Mouse (Mus musculus) thymus, postnatal 10 days (tissue): ENCODE data around the gene Olfr772.
"Not testable (repeated sequence)": the region's sequence is repeated elsewhere in the genome, so short reads cannot be mapped to it uniquely, and the experiment has no call there.

Experiments
- DNase-seq, 2 experiments: peaks; one replicate each; pipeline ENCODE4 v3.0.0; 2021; ENCODE audit warnings: low spot score in 2 of 2

Olfr772 gene

GRCm38 (mm10) chr10:129177821-129178220, at the start of gene Olfr772:
Olfr772 (minus strand) TSS chr10:129177921.
- DNase-seq: not testable (repeated sequence)

GRCm38 (mm10) chr10:129187319-129187718, 9.6 kb upstream of the Olfr772 start, which contains the start of gene Olfr773:
Olfr773 (minus strand) TSS chr10:129187419.
- DNase-seq: not testable (repeated sequence)

- DNase-seq: no peak
Observed at GRCm38 (mm10) chr10:129164651-129165050, 13.1 kb downstream of the Olfr772 start, which contains the start of gene Olfr771. Olfr771 (minus strand) TSS chr10:129164751.

GRCm38 (mm10) chr10:129138898-129139297, 38.8 kb downstream of the Olfr772 start, which contains the start of gene Olfr770:
Olfr770 (minus strand) TSS chr10:129138998.
- DNase-seq: no peak
